Mouse (Mus musculus) brain, adult 2 months (tissue): ENCODE measurements around the gene Fgfr2.

ENCODE experiments used
- DNase-seq: peaks from one replicate; pipeline ENCODE4 v3.0.0; 2011; ENCODE audit warnings: low read depth, low spot score

Fgfr2 gene

GRCm38 (mm10) chr7:130263233-130263594 lies 2859.9 kb downstream of the Fgfr2 start:
- DNase-seq: no peak

- no peak for DNase-seq
Observed at GRCm38 (mm10) chr7:130262528-130263232, 2860.5 kb downstream of the Fgfr2 start.

- peak; percentile 55 for DNase-seq
Observed at GRCm38 (mm10) chr7:130261684-130262527, 2861.2 kb downstream of the Fgfr2 start.

- DNase-seq: no peak
Observed at GRCm38 (mm10) chr7:130260905-130261683, 2862.1 kb downstream of the Fgfr2 start.

- peak; percentile 49 for DNase-seq
Observed at GRCm38 (mm10) chr7:130260060-130260459, 2863.1 kb downstream of the Fgfr2 start.

GRCm38 (mm10) chr7:130258704-130259295 lies 2864.3 kb downstream of the Fgfr2 start:
- DNase-seq: no peak

GRCm38 (mm10) chr7:130257991-130258703 lies 2865.0 kb downstream of the Fgfr2 start:
- DNase-seq: no peak

- no peak for DNase-seq
Observed at GRCm38 (mm10) chr7:130253264-130253663, 2869.9 kb downstream of the Fgfr2 start.

GRCm38 (mm10) chr7:130251936-130252523 lies 2871.1 kb downstream of the Fgfr2 start:
- DNase-seq: no peak

GRCm38 (mm10) chr7:130250994-130251393 lies 2872.2 kb downstream of the Fgfr2 start:
- no peak for DNase-seq

GRCm38 (mm10) chr7:130248403-130248802 lies 2874.7 kb downstream of the Fgfr2 start:
- DNase-seq: no peak

- no peak for DNase-seq
Observed at GRCm38 (mm10) chr7:130247831-130248230, 2875.3 kb downstream of the Fgfr2 start.

GRCm38 (mm10) chr7:130246483-130246882 lies 2876.7 kb downstream of the Fgfr2 start:
- no peak for DNase-seq

GRCm38 (mm10) chr7:130244545-130244944 lies 2878.6 kb downstream of the Fgfr2 start:
- no peak for DNase-seq

- peak; percentile 88 for DNase-seq
Observed at GRCm38 (mm10) chr7:130243811-130244210, 2879.3 kb downstream of the Fgfr2 start.

- no peak for DNase-seq
Observed at GRCm38 (mm10) chr7:130240191-130240590, 2883.0 kb downstream of the Fgfr2 start.

- no peak for DNase-seq
Observed at GRCm38 (mm10) chr7:130237244-130237643, 2885.9 kb downstream of the Fgfr2 start.

GRCm38 (mm10) chr7:130233777-130234176 lies 2889.4 kb downstream of the Fgfr2 start:
- DNase-seq: no peak

GRCm38 (mm10) chr7:130230034-130230433 lies 2893.1 kb downstream of the Fgfr2 start:
- no peak for DNase-seq

- DNase-seq: no peak
Observed at GRCm38 (mm10) chr7:130225227-130225626, 2897.9 kb downstream of the Fgfr2 start.
